Mouse (Mus musculus) testis, adult 2 months (tissue): ENCODE data around the gene C2cd4d.

Experiments used
- CTCF ChIP-seq: fragments of 200-500 bp; IDR thresholded peaks from 2 replicates; pipeline ENCODE4 v1.5.1; 2012; ENCODE audit warnings: low read depth, mild to moderate bottlenecking, inconsistent platforms, low read length, moderate library complexity; ENCODE audit not compliant: control insufficient read depth, insufficient read depth, insufficient replicate concordance
- POLR2A ChIP-seq: fragments of 200-500 bp; IDR thresholded peaks from 2 replicates; pipeline ENCODE4 v1.6.1; 2012; ENCODE audit warnings: low read depth, mild to moderate bottlenecking, inconsistent platforms, low read length, moderate library complexity; ENCODE audit not compliant: control insufficient read depth

- TF ChIP-seq CTCF (no peak), POLR2A (no peak)
Measured at GRCm38 (mm10) chr3:94375861-94376260, 13.6 kb downstream of the C2cd4d start.
